Mouse (Mus musculus): ENCODE data around the gene C9. TPM values are rescaled to one million over a fixed set of nuclear protein-coding genes. Genes with fewer than 3 reads are reported as not detected.

Gene C9
- 0.06 TPM in 1 of 2 replicates, not detected in the other for polyA plus RNA-seq (2015; fragmentation: Nextera tagmentation; extraction: Ambion mirVana)

- no peak for DNase-seq (ENCODE audit: low spot score)
These were observed at the start of gene C9 for GRCm38 (mm10) chr15:6445135-6445534. C9 (plus strand) TSS chr15:6445327.

- DNase-seq (ENCODE audit: low spot score) = no peak
These were observed 46.9 kb upstream of the C9 start for GRCm38 (mm10) chr15:6398211-6398610.

DNA sequence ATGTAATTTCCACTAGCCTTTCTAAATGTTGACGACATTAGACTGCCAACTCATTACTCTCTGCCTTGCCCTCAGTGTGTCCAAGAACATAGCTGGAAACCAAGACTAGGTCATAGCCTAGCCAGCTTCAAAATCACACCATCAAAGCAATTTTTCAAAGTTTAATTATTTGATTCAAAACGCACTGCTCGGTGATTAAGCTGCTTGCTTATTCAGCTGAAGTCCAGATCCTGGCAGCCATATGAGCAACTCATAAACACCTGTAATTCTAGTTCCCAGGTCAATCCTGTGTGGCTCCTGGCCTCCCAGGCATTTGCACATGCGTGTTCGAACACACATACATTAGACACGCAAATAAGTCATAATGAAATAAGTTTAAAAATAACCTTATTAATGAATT is 46.2 kb upstream of the C9 start:
- DNase-seq (ENCODE audit: low spot score) = no peak

GRCm38 (mm10) chr15:6400115-6400514 is 45.0 kb upstream of the C9 start:
- DNase-seq (ENCODE audit: low spot score) = no peak

DNA sequence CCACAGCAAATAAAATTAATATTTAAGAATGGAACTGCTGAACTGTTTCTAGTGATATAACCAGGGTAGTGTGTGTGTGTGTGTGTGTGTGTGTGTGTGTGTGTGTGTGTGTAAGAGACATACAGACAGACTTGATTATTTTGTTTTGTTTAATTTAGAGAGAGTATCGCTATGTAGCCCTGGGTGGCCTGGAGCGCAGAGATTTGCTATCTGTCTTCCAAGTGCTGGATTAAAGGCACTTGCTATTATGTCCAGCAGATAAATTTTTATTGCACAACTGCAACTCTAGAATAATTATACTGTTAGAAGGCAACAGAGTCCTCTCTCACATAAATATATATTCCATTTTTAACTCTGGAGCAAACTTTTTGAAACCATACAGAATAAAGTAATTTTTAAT is 42.7 kb upstream of the C9 start:
- no peak for DNase-seq (ENCODE audit: low spot score)

GRCm38 (mm10) chr15:6404172-6404571 is 41.0 kb upstream of the C9 start:
- DNase-seq (ENCODE audit: low spot score) = no peak

- no peak for DNase-seq (ENCODE audit: low spot score)
These were observed 38.4 kb upstream of the C9 start for GRCm38 (mm10) chr15:6406771-6407170.

- no peak for DNase-seq (ENCODE audit: low spot score)
These were observed 36.1 kb upstream of the C9 start for GRCm38 (mm10) chr15:6409031-6409430.

DNA sequence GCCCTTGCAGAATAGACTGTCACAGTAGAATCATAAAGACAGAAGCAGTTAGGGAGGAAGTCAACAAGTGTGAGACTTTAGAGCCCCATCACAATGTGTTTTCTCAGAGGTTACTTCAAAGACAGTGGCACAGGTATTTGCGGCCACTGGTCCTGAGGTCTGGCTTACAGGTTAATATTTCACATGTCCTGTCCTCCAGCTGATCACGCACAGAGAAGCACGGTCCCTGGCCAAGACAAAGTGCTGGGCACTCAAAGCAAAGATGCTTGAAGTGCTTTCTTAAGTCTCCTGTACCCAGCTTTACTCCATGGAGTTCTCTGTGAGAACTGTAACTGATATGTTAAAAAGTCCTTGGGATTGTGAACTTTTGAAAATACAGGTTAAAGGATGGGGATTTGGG is 35.0 kb upstream of the C9 start:
- DNase-seq (ENCODE audit: low spot score) = no peak

DNA sequence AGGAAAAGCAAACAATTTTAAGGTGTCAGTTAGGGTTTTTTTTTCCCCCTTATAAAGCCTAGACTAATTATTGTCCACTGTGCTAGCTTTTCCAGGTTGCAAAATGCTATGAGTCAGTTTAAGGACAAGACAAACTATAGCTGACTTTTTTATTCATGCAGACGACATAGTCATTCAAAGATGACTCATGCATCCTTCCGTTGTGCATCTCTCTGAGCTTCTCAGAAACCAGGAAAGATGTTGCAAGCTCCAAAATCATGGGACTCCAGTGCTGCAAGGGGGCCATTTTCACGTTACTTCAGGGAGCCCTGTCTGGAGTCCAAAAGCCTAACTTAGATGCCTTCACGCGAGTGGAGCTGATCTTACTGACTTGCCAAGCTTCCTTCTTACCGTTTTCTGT is 33.8 kb upstream of the C9 start:
- no peak for DNase-seq (ENCODE audit: low spot score)

DNA sequence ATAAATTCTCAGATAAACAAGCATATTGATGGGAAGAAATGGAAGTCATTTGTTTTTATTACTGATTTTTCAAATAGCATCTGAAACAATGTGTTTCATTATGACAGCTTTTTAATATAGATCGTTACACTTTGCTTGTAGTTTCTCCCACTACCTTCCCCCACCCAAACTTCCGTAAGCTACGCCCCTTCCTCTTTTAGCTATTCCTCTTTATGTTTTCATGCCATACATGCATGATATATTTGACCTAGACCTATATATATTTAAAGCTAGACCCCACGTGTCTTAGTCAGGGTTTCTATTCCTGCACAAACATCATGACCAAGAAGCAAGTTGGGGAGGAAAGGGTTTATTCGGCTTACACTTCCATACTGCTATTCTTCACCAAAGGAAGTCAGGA is 29.8 kb upstream of the C9 start:
- no peak for DNase-seq (ENCODE audit: low spot score)

DNA sequence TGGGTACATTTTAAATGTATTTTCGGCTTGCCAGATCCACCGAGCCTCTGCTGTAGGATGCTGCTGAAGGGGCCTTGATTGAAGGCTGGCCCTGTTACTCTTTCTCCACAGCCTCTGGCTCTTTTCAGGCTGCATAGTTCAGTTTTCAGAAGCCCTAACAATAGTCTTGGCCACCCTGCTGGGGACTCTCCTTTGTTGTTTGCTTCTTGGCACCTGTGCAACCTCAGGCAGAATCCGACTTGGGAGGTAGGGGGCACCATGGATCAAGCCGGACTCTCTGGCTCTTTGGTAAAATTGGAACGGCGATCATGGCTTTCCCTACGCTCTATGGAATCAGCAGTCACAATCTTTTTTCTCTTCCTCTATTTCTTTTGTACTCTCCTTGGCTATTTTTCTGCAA is 13.3 kb upstream of the C9 start:
- no peak for DNase-seq (ENCODE audit: low spot score)

GRCm38 (mm10) chr15:6432411-6432810 is 12.7 kb upstream of the C9 start:
- no peak for DNase-seq (ENCODE audit: low spot score)

DNA sequence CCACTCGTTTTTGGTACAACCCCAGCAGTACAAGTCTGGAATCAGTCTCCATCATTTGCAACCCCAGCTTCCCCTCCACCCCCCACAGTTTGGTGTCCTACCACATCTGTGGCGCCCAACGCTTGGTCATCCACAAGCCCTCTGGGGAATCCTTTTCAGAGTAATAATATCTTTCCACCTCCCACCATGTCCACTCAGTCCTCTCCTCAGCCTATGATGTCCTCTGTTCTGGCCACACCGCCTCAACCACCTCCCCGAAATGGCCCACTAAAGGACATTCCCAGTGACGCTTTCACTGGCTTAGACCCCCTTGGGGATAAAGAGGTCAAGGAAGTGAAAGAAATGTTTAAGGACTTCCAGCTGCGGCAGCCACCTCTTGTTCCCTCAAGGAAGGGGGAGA is 9.8 kb upstream of the C9 start:
- DNase-seq (ENCODE audit: low spot score) = no peak

- no peak for DNase-seq (ENCODE audit: low spot score)
These were observed 9.4 kb upstream of the C9 start for GRCm38 (mm10) chr15:6435773-6436172.

DNA sequence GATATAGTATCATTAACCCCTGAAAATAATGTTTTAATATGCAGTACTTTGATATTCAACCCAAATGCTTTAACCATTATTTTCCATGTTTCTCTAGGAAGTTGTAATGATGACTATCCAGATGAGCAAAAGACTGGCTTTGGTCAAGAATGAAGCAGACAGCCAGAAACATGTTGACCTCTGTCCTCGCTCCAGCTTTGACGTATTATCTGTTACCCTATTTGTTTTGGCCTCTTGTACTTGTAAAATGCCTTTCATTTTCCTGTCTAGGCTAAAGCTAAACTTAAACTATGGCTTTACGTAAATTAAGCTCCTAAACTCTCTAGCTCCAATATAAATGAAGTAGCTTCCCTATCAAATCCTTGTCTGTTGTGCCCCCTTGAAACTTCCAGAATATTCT is 6.4 kb upstream of the C9 start:
- no peak for DNase-seq (ENCODE audit: low spot score)

DNA sequence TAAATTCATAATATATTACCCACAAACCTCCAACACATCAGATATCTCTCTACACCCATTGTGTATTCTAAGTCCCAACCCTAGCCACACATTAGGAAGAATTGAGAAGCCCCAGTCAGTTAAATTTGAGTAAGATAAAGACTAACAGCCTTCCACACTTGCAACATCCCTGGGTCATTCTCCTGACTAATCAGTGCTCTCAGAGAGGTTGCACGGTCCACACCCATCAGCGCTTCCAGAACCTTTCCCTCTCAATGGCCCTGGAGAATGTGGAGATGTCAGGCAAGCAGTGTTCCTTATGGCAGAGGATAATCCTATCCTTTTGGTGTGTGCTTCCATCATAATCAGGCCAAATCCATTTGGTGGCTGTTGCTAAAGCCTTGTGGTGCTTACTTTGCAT is 675 bp upstream of the C9 start:
- no peak for DNase-seq (ENCODE audit: low spot score)

- DNase-seq (ENCODE audit: low spot score) = no peak
These were observed 1.1 kb downstream of the C9 start for GRCm38 (mm10) chr15:6446181-6446580.

DNA sequence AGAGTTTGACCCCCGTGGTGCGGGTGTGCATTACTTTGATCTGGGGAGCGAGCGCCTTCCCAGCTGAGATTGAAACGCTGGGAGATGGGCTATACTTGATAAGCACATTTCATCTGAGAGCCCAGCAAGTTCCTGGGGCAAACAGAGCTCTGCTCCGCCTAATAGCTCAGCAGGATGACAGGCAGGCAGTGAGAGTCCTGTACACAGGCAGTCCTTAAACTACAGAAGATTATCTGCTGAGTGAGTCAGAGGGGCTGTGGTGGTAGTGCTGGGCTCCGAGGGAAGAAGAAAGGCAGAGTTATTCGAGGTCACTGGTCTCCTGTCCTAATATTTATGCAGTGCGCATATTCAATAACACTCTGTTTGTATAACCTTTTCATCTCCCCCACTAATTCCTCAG is 3.8 kb downstream of the C9 start:
- DNase-seq (ENCODE audit: low spot score) = no peak

DNA sequence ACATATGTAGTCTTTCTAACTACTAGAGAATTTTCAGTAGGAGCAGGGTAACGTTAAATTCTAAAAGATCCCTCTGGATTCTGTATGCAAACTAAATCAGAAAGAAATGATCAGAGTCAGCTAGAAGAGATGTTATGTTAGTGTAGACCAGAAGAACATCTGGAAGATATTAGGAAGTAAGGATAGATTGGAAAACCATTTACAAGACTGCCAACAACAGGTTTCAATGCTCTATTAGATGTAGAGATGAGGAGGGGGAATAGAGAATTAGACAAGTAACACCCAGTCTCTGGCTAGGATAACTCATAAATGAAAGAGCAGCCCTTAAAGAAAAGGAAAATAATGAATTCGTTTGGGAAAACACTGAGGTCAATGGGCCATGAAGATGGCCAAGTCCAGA is 9.3 kb downstream of the C9 start:
- DNase-seq (ENCODE audit: low spot score) = no peak

- no peak for DNase-seq (ENCODE audit: low spot score)
These were observed 16.3 kb downstream of the C9 start for GRCm38 (mm10) chr15:6461381-6461780.

- DNase-seq (ENCODE audit: low spot score) = no peak
These were observed 18.3 kb downstream of the C9 start for GRCm38 (mm10) chr15:6463361-6463923.

- no peak for DNase-seq (ENCODE audit: low spot score)
These were observed 21.9 kb downstream of the C9 start for GRCm38 (mm10) chr15:6466995-6467394.

DNA sequence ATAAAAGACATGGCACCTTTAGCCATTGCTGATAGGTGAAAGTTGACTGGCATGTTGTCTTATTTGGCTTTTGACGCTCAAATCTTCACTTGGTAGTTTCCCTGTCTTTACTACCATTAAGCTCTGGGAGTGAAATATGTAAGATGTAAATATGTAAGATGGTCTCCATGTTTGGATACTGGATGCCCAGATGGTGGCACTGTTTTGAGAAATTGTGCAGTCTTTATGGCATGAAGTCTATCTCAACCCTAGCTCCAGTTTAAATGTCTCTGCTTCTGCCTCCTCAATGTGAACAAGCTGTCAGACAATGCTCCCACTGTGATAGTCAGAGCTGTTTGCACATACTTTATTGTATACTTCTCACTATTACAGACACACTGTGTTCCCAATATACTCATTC is 23.7 kb downstream of the C9 start:
- peak; percentile 22 for DNase-seq (ENCODE audit: low spot score)

Measured in thymus, postnatal 0 days (tissue).